Mouse (Mus musculus): ENCODE measurements around the gene Prrc2a. TPM values are rescaled to one million over a fixed set of nuclear protein-coding genes. Genes with fewer than 3 reads are reported as not detected.

Gene Prrc2a
- polyA plus RNA-seq, 1 experiment from 2014 or later: 46.9 TPM

DNA sequence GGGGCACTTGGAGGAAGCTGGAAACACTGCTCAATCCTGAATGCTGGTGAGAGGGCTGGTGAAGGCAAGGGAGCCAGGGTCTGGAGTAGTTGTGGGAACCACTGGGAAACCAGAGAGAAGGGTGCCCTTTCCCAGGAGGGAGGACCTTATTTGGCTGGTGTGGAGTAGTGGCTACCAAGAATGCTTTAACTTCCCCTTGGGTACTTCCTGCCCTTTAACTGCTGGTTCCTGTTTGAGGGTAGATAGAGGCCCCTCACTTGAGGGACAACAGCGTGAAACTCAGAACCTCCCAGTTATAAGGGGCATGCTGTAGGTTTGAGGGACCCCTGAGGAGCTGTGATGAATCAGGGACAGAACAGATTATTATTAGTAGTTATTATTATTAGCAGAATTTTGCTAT is 24.5 kb upstream of the Prrc2a start:
- no peak; the same call in 1 of the 2 replicates for ATAC-seq (ENCODE audit: insufficient read depth)
- H3K4me1 ChIP-seq (replicated peaks): peaks cover 33% of the 10 kb centered on the region
- no peaks in the 10 kb centered on the region for H3K9me3 ChIP-seq (replicated peaks)
- peaks cover 6% of the 10 kb centered on the region for H3K27me3 ChIP-seq
- H3K4me2 ChIP-seq: 0 out of 2 replicates have a peak overlapping the region, but pooled peaks have one; percentile 27
- no peak overlapping the region for H3K9ac ChIP-seq
- H3K4me3 ChIP-seq (replicated peaks): no peak overlapping the region
- H3K27ac ChIP-seq (replicated peaks): peak overlapping the region; percentile 74
- no peaks in the 10 kb centered on the region for H3K36me3 ChIP-seq (replicated peaks)
- 17% methylated on average over 1 of the region's 1 CpGs for WGBS (ENCODE audit: insufficient replicate concordance)

DNA sequence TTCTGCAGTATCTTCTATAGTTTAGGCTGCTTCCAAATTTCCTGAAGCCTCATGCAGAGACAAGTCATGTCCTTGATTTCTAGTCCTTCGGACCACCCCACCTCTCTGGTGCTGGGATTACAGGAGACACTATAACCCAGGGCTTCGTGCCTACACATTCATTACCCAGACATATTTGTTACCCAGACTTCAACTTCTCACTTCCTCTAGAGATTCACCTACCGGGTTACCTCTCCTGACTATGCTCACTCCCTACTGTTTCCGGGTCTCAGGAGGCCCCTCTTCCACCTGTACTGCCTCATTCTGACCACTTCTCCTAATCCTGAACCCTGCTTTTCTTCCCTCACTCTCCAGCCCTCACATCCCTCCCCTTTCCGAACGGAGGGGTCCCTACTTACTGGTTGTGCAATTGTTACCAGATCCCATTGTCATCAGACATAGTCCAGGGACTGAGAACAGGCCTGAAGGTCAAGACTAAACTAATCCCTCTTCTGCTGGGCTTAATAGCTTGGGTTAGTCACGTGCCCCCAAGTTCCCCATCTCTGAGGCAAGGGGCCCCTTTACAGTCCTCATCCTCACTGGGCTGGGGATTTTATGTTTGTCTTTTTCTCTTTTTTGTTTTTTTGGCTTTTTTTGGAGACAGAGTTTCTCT is 23.4 kb upstream of the Prrc2a start, which contains the start of gene Lst1:
TSS of gene Lst1 (minus strand) at position 481 of the 652 bp plus-strand sequence.
- Histone ChIP-seq H3K4me3 (replicated peaks) (peak within 1 kb of the TSS; percentile 54), H3K36me3 (replicated peaks) (no peaks in the 10 kb centered on the region)
- WGBS (ENCODE audit: insufficient replicate concordance): 31% methylated on average over 7 of the region's 7 CpGs

DNA sequence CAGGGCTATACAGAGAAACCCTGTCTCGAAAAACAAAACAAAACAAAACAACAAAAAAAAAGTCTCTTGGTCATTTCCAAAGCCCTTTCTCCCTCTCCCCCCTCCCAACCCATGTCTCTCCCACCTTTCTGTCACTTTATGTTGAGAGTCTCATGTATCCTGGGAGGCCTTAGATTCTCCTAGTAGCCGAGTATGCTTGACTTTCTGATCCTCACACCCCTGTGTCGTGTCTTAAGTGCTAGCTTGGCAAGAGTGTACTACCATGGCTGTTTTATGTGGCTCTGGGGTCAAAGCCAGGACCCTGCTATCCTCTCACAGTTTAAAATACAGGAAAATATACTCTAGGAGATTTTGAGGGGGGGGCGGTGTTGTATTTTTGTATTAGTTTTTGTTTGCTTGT is 22.6 kb upstream of the Prrc2a start:
- no peaks in the 10 kb centered on the region for H3K27me3 ChIP-seq
- H3K9me3 ChIP-seq (replicated peaks): no peaks in the 10 kb centered on the region
- peak overlapping the region; percentile 54 for H3K4me3 ChIP-seq (replicated peaks)
- H3K36me3 ChIP-seq (replicated peaks): no peaks in the 10 kb centered on the region
- H3K27ac ChIP-seq (replicated peaks): peak overlapping the region; percentile 74
- ATAC-seq (ENCODE audit: insufficient read depth): no peak
- WGBS (ENCODE audit: insufficient replicate concordance): 52% methylated on average over 4 of the region's 4 CpGs
- H3K9ac ChIP-seq: no peak overlapping the region
- peaks cover 29% of the 10 kb centered on the region for H3K4me1 ChIP-seq (replicated peaks)
- H3K4me2 ChIP-seq: peak overlapping the region; percentile 21

More for the DNA sequence above, 23.4 kb upstream of the Prrc2a start, which contains the start of gene Lst1:
- Histone ChIP-seq H3K27me3 (no peaks in the 10 kb centered on the region), H3K9me3 (replicated peaks) (no peaks in the 10 kb centered on the region), H3K4me2 (peak within 1 kb of the TSS; percentile 21), H3K9ac (no peak within 1 kb of the TSS), H3K4me1 (replicated peaks) (peaks cover 29% of the 10 kb centered on the region), H3K27ac (replicated peaks) (peak within 1 kb of the TSS; percentile 74)
- no peak for ATAC-seq (ENCODE audit: insufficient read depth)

DNA sequence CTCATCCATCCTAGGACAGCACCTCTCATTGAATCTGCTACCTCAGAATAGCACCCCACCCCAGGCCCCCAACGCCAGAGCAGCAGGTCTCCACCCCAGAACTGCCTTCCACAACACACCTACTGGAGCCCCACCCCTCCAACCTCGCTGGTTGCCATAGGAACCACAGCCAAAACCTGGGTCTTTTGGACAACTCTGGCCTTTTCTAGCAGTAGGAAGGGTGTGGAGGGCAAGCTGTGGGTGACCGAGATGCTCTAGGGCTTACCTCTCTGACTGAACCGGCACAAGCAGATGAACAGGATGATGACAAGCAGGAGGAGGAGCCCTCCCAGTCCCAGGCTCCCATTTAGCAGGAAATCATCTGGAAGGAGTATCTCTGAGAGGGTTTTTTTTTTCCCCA is 22.0 kb upstream of the Prrc2a start:
- H3K9ac ChIP-seq: no peak overlapping the region
- peak overlapping the region; percentile 72 for H3K4me2 ChIP-seq
- H3K4me1 ChIP-seq (replicated peaks): peaks cover 29% of the 10 kb centered on the region
- H3K27me3 ChIP-seq: no peaks in the 10 kb centered on the region
- under 1% methylated on average over 4 of the region's 4 CpGs for WGBS (ENCODE audit: insufficient replicate concordance)
- no peaks in the 10 kb centered on the region for H3K9me3 ChIP-seq (replicated peaks)
- H3K36me3 ChIP-seq (replicated peaks): no peaks in the 10 kb centered on the region
- H3K27ac ChIP-seq (replicated peaks): peak overlapping the region; percentile 53
- H3K4me3 ChIP-seq (replicated peaks): peak overlapping the region; percentile 54
- ATAC-seq (ENCODE audit: insufficient read depth): no peak

DNA sequence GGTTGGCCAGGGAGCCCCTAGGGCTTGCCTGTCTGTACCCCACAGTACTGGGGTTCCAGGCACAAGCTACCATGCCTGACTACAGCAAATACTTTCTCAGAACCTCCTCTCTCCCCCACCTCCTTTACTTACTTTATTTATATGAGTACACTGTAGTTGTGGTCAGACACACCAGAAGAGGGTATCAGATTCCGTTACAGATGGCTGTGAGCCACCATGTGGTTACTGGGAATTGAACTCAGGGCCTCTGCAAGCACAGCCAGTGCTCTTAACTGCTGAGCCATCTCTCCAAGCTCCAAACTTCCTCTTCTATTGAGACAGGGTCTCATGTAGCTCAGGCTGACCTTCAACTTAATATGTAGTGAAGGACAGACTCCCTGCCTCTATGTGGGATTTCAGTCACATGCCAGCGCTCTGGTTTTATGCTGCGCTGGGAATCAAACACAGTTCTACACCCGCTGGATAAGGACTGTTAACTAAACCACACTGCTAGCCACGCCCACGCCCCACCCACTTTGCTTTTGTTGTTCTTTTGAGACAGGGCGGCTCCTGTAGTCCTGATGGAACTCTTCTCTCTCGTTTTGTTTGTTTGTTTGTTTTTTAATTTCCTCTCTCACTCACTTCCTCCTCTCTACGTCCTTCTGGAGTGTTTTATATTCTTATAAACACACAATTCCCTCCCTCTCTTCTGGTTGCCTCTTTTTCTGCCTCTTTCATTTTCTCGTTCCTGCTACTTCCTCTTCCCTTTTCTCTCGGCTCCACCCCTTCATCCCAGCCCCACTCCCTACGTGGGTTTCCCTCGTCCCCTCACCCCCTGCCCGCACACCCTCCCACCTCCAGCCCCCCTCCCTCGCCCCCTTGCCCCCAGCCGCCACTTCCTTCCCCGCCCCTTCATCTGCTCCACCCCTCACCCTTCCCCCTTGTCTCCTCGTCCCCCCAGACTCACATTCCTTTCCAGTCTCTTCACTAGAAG is 21.2 kb upstream of the Prrc2a start:
- Histone ChIP-seq H3K27ac (replicated peaks) (peak overlapping the region; percentile 53), H3K27me3 (no peaks in the 10 kb centered on the region), H3K4me1 (replicated peaks) (peaks cover 29% of the 10 kb centered on the region), H3K36me3 (replicated peaks) (no peaks in the 10 kb centered on the region), H3K4me2 (peak overlapping the region; percentile 72), H3K4me3 (replicated peaks) (peak overlapping the region; percentile 54), H3K9ac (no peak overlapping the region), H3K9me3 (replicated peaks) (no peaks in the 10 kb centered on the region)
- ATAC-seq (ENCODE audit: insufficient read depth): 0 out of 2 replicates have a peak, but pooled peaks have one; percentile 11
- under 1% methylated on average over 18 of the region's 18 CpGs for WGBS (ENCODE audit: insufficient replicate concordance)

DNA sequence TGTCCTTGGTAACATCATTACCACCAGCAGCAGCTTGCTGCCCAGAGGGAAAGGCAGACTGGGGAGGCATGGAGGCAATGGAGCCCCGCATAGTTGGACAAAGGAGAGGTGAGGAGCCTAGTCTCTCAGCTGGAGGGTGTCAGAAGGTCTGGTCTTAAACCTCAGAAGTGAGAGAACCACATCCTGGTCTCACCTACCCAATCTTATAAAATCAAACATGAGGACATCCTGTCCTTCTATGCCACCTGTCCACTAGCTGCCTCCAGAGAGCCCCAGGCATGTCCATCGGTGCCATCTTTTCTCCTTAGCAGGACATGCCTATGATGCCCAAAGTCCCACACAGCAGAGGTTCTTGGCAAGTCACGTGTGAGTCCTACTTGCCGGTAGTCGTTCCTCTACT is 15.4 kb upstream of the Prrc2a start:
- WGBS (ENCODE audit: insufficient replicate concordance): 60% methylated on average over 5 of the region's 5 CpGs
- no peak overlapping the region for H3K4me3 ChIP-seq (replicated peaks)
- H3K36me3 ChIP-seq (replicated peaks): no peaks in the 10 kb centered on the region
- H3K27ac ChIP-seq (replicated peaks): no peak overlapping the region
- no peak for ATAC-seq (ENCODE audit: insufficient read depth)
- H3K9ac ChIP-seq: no peak overlapping the region
- no peaks in the 10 kb centered on the region for H3K9me3 ChIP-seq (replicated peaks)
- H3K27me3 ChIP-seq: no peaks in the 10 kb centered on the region
- no peaks in the 10 kb centered on the region; the same call in 1 of the 2 replicates for H3K4me1 ChIP-seq (replicated peaks)
- no peak overlapping the region for H3K4me2 ChIP-seq

DNA sequence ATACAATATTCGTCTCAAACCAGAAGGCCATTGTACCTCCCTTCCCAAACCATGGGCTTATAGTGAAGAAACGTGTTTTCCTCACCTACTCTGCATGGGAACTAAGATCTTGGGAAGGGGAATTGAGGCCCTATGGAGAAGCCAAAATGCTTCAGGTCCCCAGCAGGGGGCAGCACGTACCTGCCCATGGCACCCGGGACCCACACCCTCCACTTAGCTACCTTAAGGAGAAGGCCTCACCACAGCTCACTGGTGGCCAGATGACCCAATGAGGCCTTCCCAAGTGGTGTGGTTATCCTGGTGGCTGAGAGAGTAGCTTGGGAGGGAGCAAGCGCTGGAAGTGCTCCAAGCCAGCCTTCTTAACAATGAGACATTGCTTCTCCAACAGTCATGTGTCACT is 13.8 kb upstream of the Prrc2a start:
- H3K4me2 ChIP-seq: no peak overlapping the region
- peak; percentile 54; the same call in 1 of the 2 replicates for ATAC-seq (ENCODE audit: insufficient read depth)
- no peaks in the 10 kb centered on the region for H3K9me3 ChIP-seq (replicated peaks)
- WGBS (ENCODE audit: insufficient replicate concordance): 4% methylated on average over 5 of the region's 5 CpGs
- no peak overlapping the region for H3K4me3 ChIP-seq (replicated peaks)
- H3K27me3 ChIP-seq: no peaks in the 10 kb centered on the region
- no peaks in the 10 kb centered on the region for H3K36me3 ChIP-seq (replicated peaks)
- H3K9ac ChIP-seq: no peak overlapping the region
- H3K27ac ChIP-seq (replicated peaks): no peak overlapping the region
- H3K4me1 ChIP-seq (replicated peaks): no peaks in the 10 kb centered on the region; the same call in 1 of the 2 replicates

DNA sequence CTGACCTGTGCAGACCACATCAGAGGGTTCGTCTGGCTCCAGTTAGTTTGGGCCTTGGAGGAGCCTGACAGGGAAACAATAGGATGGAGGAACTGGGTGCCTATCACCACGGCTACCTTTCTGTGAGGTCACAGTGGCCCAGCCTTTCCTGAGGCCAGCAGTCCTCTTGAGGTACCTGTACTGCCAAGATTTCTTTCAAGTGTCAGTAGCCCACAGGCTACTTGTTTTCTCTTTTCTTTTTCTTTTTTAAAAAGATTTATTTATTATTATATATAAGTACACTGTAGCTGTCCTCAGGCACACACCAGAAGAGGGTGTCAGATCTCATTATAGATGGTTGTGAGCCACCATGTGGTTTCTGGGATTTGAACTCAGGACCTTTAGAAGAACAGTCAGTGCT is 11.3 kb upstream of the Prrc2a start, which contains the start of gene Aif1:
TSS of gene Aif1 (minus strand) at position 101 of the 400 bp plus-strand sequence.
- no peak within 1 kb of the TSS for H3K27ac ChIP-seq (replicated peaks)
- no peak within 1 kb of the TSS for H3K9ac ChIP-seq
- H3K4me2 ChIP-seq: no peak within 1 kb of the TSS
- H3K4me1 ChIP-seq (replicated peaks): no peaks in the 10 kb centered on the region; the same call in 1 of the 2 replicates
- H3K9me3 ChIP-seq (replicated peaks): no peaks in the 10 kb centered on the region
- H3K4me3 ChIP-seq (replicated peaks): no peak within 1 kb of the TSS
- H3K27me3 ChIP-seq: no peaks in the 10 kb centered on the region
- 39% methylated on average over 2 of the region's 2 CpGs for WGBS (ENCODE audit: insufficient replicate concordance)
- no peaks in the 10 kb centered on the region for H3K36me3 ChIP-seq (replicated peaks)
- no peak for ATAC-seq (ENCODE audit: insufficient read depth)

DNA sequence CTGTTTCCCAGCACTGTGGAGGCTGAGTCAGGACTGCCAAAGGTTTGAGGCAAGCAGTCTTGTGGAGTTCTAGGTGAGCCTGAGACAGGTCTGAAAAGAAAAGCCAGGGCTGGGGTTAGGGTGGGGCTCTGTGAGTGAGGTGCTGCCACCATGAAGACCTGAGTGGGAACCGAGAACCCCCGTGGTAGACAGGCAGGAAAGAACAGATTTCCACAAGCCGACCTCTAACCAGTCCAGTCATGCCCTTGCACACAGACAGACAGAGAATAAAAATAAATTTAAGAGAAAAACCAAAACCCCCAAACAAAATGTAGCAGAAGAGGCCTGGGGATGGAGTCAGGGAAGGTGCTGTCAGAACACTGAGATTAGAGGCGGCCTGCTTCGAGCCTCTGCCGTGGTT is 10.7 kb upstream of the Prrc2a start:
- Histone ChIP-seq H3K4me1 (replicated peaks) (no peaks in the 10 kb centered on the region; the same call in 1 of the 2 replicates), H3K27me3 (no peaks in the 10 kb centered on the region), H3K4me3 (replicated peaks) (no peak overlapping the region), H3K36me3 (replicated peaks) (no peaks in the 10 kb centered on the region), H3K27ac (replicated peaks) (no peak overlapping the region), H3K9me3 (replicated peaks) (no peaks in the 10 kb centered on the region), H3K4me2 (no peak overlapping the region), H3K9ac (no peak overlapping the region)
- 65% methylated on average over 6 of the region's 6 CpGs for WGBS (ENCODE audit: insufficient replicate concordance)
- no peak for ATAC-seq (ENCODE audit: insufficient read depth)

DNA sequence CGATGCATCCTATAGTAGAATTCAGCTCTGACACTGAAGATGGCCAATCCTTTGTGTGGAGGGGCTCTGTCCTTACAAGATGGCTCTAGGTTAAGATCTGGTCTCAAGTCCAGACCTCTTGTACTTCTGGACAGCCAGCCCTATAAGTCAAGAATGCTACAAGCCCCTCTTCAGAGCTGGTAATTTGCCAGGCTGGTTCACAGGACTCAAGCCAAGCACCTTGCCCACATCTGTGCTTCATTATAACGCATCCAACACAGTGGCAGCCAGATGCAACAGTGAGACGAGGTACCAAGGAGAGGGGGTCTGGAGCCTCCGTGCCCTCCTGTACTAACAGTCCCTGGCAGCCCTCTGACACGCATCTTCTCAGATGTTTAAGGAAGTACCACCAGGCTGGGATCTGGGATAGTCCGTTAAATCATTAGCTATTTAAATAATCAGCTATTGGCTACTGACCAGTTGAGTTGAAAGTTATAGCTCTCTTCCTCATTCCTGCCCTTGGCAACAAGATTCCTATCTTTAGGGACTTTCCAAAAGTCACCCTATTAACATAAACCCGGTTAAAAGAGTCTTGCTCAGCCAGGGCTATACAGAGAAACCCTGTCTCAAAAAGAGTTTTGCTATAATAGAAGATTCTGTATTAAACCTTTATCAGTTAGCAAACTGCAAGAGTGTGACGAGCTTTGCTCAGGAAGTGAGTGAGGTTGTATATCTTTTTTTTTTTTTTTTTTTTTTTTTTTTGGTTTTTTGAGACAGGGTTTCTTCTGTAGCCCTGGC is 9.7 kb upstream of the Prrc2a start:
- H3K9me3 ChIP-seq (replicated peaks): no peaks in the 10 kb centered on the region
- no peaks in the 10 kb centered on the region; the same call in 1 of the 2 replicates for H3K4me1 ChIP-seq (replicated peaks)
- no peak overlapping the region for H3K4me2 ChIP-seq
- no peak overlapping the region for H3K4me3 ChIP-seq (replicated peaks)
- no peak overlapping the region for H3K9ac ChIP-seq
- no peaks in the 10 kb centered on the region for H3K36me3 ChIP-seq (replicated peaks)
- ATAC-seq (ENCODE audit: insufficient read depth): no peak
- H3K27me3 ChIP-seq: no peaks in the 10 kb centered on the region
- 50% methylated on average over 8 of the region's 8 CpGs for WGBS (ENCODE audit: insufficient replicate concordance)
- H3K27ac ChIP-seq (replicated peaks): no peak overlapping the region

Measured in liver, embryonic 15.5 days (tissue).